Mouse (Mus musculus) layer of hippocampus, adult 9-11 months (tissue): ENCODE measurements around the gene Rp2.

Experiments
- DNase-seq: peaks from one replicate; pipeline ENCODE4 v3.0.0; 2022

Rp2 gene

DNA sequence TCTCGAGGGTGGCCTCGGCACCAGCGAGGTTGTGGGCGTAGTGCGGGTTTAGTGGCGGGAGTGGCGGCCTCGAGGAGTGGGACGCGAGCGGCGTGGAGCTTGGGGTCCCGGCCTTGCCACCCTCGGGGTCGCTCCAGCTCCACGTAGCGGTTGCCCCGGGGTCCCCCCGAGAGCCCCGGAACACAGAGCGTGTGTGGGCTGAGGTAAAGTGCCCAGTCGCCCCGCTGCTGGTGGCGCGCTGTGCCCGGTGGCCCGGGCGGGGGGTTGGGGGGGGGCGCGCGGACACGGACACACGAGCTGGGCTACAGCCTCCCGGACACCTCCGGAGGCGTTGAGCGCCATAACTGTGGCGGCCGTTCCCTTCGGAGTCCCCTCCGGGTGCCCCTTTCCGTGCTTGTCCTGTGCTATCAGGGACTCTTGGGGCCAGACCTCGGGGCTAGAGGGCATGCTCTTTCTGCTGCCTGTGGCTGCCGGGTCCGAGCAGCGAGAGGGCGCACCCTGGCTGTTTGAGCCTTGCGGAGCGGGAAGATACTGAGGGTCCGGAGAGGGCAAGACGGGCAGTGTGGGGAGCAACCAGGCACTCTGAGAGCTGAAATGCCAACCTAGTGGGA lies 61.7 kb downstream of the Rp2 start:
- DNase-seq, result no peak
